Mouse (Mus musculus) left cerebral cortex, postnatal 10 days (tissue): Measurements from ENCODE around the gene Actn1. TPM values are rescaled to one million over a fixed set of nuclear protein-coding genes. Genes with fewer than 3 reads are reported as not detected.
A peak's percentile ranks its signal among the peaks of the same experiment; 100 is the strongest.

ENCODE experiments used
- DNase-seq, 2 experiments: peaks; one replicate each; pipeline ENCODE4 v3.0.0; 2021 to 2022; ENCODE audit warnings: low spot score in 2 of 2, mixed read lengths in 1 of 2; ENCODE audit errors: extremely low spot score in 1 of 2
- intact Hi-C: fragments of 180-260 bp; cut with DNase I; formaldehyde crosslinking; loops from one replicate; pipeline ENCODE4 v1.15.1; 2025
- total RNA-seq, 2 experiments: library from RNA; stranded (reverse); gene quantifications; 2 replicates each; pipeline ENCODE4 v1.2.3; 2021

The Actn1 gene
- total RNA-seq, 2 experiments from 2014 or later = 88.2 to 103 TPM

DNA sequence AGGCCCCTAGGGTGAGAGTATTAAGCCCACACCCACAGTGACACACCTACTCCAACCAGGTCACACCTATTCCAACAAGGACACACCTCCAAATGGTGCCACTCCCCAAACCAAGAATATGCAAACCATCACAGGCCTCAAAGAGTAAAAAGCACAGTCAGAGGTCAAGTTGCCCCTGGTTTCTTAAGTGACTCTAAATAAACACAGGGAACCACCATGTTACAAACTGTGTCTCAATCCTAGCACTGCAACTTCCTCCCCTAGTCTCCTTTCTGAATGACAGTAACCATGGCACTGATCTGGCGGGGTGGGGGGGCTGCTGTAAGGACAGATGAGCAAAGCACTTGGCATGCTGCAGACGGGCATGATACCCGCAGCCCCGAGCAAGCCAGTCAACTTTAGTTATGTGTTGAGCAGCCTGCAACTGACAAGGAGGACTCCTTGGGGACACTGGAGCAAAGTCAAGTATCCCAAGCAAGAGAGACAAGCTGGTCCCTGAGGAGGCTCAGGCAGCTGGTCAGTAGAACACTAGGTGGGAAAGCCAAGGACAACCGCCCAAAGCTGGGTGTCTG, 132.9 kb downstream of the Actn1 start:
- intact Hi-C loops = no loop called here
- DNase-seq = no peak

DNA sequence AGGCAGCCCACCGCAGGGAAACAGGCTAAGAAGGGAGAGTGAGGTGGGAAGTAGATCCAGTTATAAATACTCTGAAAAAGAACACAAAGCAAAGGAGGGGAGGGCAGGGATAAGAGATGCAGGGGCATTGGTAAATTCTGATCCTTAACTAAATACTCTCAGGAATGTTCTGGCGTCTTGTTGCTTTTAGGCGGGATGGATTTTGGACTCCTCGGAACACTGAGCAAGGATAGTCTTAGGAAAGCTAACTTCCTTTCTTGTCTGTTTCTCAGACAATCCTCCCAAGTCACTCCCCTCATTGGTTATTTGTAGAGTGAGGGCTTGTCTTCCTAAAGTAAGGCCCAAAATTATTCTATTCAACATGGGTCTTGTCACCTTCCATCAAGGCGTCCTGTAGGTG, 134.9 kb downstream of the Actn1 start:
- intact Hi-C loops = no loop called here
- DNase-seq = no peak

DNA sequence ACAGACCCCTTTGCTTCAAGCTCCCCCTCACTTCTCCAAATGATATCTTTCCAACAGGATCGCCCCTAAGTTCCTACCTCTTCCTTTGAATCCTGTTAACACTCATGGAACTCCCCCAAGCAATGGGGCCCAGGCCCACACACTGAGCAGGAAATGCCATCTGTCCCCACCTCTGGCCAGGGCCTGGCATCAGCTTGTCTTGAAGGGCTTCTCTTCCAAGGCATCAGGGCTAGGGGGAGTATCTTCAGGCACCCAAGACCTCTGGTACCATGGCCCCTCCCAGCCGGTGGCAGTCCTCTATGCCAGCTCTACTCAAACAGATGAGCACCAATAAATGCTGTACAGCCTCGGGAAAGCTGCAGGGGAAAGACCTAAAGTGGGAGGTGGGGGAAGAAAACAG, 135.4 kb downstream of the Actn1 start:
- no peak for DNase-seq
- intact Hi-C loops = no loop called here

GRCm38 (mm10) chr12:80124211-80124610, 136.0 kb downstream of the Actn1 start:
- DNase-seq = no peak
- intact Hi-C loops = no loop called here

- intact Hi-C loops = no loop called here
- DNase-seq = peak in 1 of 2 experiments; percentile 55
These were observed 136.9 kb downstream of the Actn1 start for GRCm38 (mm10) chr12:80123227-80123803.

- no peak for DNase-seq
- intact Hi-C loops = no loop called here
These were observed 138.7 kb downstream of the Actn1 start for GRCm38 (mm10) chr12:80121438-80121837.

DNA sequence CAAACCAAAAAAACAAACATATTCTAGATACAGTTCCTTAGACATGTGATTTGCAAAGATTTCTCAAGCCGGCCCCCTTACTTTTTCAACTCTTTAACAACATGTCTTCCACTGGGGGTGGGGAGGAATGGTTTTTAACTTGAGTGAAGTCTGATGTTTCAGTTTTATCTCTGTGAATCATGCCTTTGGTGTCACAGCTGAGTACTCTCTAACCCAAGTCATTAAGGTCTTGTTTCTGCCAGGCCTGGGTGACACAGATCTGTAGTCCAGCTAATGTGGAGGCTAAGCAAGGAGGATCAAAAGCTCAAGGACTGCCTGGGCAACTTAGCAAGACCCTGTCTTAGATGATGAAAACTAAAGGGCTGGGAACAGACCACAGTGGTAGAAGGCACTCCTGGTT, 141.6 kb downstream of the Actn1 start:
- intact Hi-C loops = no loop called here
- no peak for DNase-seq

Other genes with a start within 250 kb of the Actn1 start
- gene Zfp36l1, start 147.4 kb downstream of the Actn1 start, total RNA-seq = 10 to 100 TPM; 36.4 to 46.9 TPM
- gene Dcaf5, start 176.2 kb upstream of the Actn1 start, total RNA-seq = 10 to 100 TPM; 71.3 to 72.2 TPM
- 10 to 100 TPM; 91.3 to 97.4 TPM for gene Exd2, start 202.7 kb upstream of the Actn1 start, total RNA-seq